Mouse (Mus musculus) stomach, embryonic 15.5 days (tissue): Measurements from ENCODE around the gene Zfp827. TPM values are rescaled to one million over a fixed set of nuclear protein-coding genes. Genes with fewer than 3 reads are reported as not detected.

ENCODE experiments used
- ATAC-seq: fragments of 200-750 bp; cut with Nextera tagmentation; 2 replicates; pipeline ENCODE4 v1.8.0; 2017; ENCODE audit warnings: low read depth, moderate number of reproducible peaks, moderate TSS enrichment; ENCODE audit not compliant: insufficient read depth, low FRiP score
- H3K27ac ChIP-seq: fragments of 300-500 bp; sonication (generic); 2 replicates; pipeline ENCODE4 v1.5.1; 2015; ENCODE audit warnings: mild to moderate bottlenecking, inconsistent platforms
- H3K27me3 ChIP-seq: fragments of 300-500 bp; sonication (generic); replicated peaks from 2 replicates; pipeline ENCODE4 v1.6.1; 2015; ENCODE audit warnings: inconsistent platforms
- H3K36me3 ChIP-seq: fragments of 300-500 bp; sonication (generic); 2 replicates; pipeline ENCODE4 v1.6.1; 2015; ENCODE audit warnings: inconsistent platforms
- H3K4me1 ChIP-seq: fragments of 300-500 bp; sonication (generic); 2 replicates; pipeline ENCODE4 v1.6.1; 2015; ENCODE audit warnings: inconsistent platforms
- H3K4me2 ChIP-seq: fragments of 300-500 bp; sonication (generic); 2 replicates; pipeline ENCODE4 v1.6.1; 2015; ENCODE audit warnings: mild to moderate bottlenecking, inconsistent platforms
- H3K4me3 ChIP-seq: fragments of 300-500 bp; sonication (generic); replicated peaks from 2 replicates; pipeline ENCODE4 v1.5.1; 2015; ENCODE audit warnings: inconsistent platforms
- H3K9ac ChIP-seq: fragments of 300-500 bp; sonication (generic); 2 replicates; pipeline ENCODE4 v1.6.1; 2015; ENCODE audit warnings: inconsistent platforms
- H3K9me3 ChIP-seq: fragments of 300-500 bp; sonication (generic); 2 replicates; pipeline ENCODE4 v1.6.1; 2016; ENCODE audit warnings: inconsistent platforms
- WGBS: fragments of 180-500 bp; shearing (Covaris S2); methylation state at CpG from one replicate; pipeline ENCODE4 v1.1.7; 2015; 5-methylcytosine and 5-hydroxymethylcytosine counted together
- polyA plus RNA-seq: library from polyadenylated mRNA; unstranded; fragments of >200 nt; fragmentation: Nextera tagmentation; extraction: Ambion mirVana; gene quantifications from 2 replicates; pipeline ENCODE4 v1.2.1, GENCODE M21; 2015

The Zfp827 gene
- polyA plus RNA-seq, 1 experiment from 2014 or later, result 7.7 TPM

- H3K9ac ChIP-seq, result no peak overlapping the region
- no peaks in the 10 kb centered on the region for H3K4me1 ChIP-seq
- ATAC-seq, result 0 out of 2 replicates have a peak, but pooled peaks have one; percentile 56
- no peaks in the 10 kb centered on the region for H3K9me3 ChIP-seq
- H3K27ac ChIP-seq, result no peak overlapping the region
- H3K4me2 ChIP-seq, result no peak overlapping the region
- 65% methylated on average over 11 of the region's 11 CpGs for WGBS
- H3K36me3 ChIP-seq, result peaks cover 4% of the 10 kb centered on the region; the same call in 1 of the 2 replicates
- H3K27me3 ChIP-seq, result no peaks in the 10 kb centered on the region
- H3K4me3 ChIP-seq, result no peak overlapping the region
These were observed 122.4 kb downstream of the Zfp827 start for GRCm38 (mm10) chr8:79150544-79151192.

GRCm38 (mm10) chr8:79151644-79152043 lies 123.4 kb downstream of the Zfp827 start:
- H3K4me3 ChIP-seq, result no peak overlapping the region
- 91% methylated on average over 4 of the region's 4 CpGs for WGBS
- no peaks in the 10 kb centered on the region for H3K4me1 ChIP-seq
- H3K27ac ChIP-seq, result no peak overlapping the region
- ATAC-seq, result no peak
- H3K9ac ChIP-seq, result no peak overlapping the region
- H3K36me3 ChIP-seq, result peaks cover 4% of the 10 kb centered on the region
- no peaks in the 10 kb centered on the region for H3K9me3 ChIP-seq
- H3K27me3 ChIP-seq, result no peaks in the 10 kb centered on the region
- H3K4me2 ChIP-seq, result no peak overlapping the region

- no peaks in the 10 kb centered on the region for H3K4me1 ChIP-seq
- H3K27ac ChIP-seq, result no peak overlapping the region
- no peak for ATAC-seq
- H3K27me3 ChIP-seq, result no peaks in the 10 kb centered on the region
- H3K4me2 ChIP-seq, result no peak overlapping the region
- 84% methylated on average over 1 of the region's 1 CpGs for WGBS
- peaks cover 7% of the 10 kb centered on the region for H3K36me3 ChIP-seq
- H3K4me3 ChIP-seq, result no peak overlapping the region
- H3K9ac ChIP-seq, result no peak overlapping the region
- no peaks in the 10 kb centered on the region for H3K9me3 ChIP-seq
These were observed 125.0 kb downstream of the Zfp827 start for GRCm38 (mm10) chr8:79153201-79153600.

GRCm38 (mm10) chr8:79153637-79154036 lies 125.4 kb downstream of the Zfp827 start:
- 89% methylated on average over 4 of the region's 4 CpGs for WGBS
- no peak overlapping the region for H3K27ac ChIP-seq

GRCm38 (mm10) chr8:79155556-79156161 lies 127.4 kb downstream of the Zfp827 start:
- Histone ChIP-seq H3K4me2 (no peak overlapping the region), H3K36me3 (peaks cover 7% of the 10 kb centered on the region), H3K9me3 (no peaks in the 10 kb centered on the region), H3K27me3 (no peaks in the 10 kb centered on the region), H3K4me1 (peaks cover 4% of the 10 kb centered on the region; the same call in 1 of the 2 replicates), H3K4me3 (no peak overlapping the region), H3K9ac (no peak overlapping the region), H3K27ac (no peak overlapping the region)
- ATAC-seq, result no peak
- WGBS, result 90% methylated on average over 10 of the region's 10 CpGs

More at GRCm38 (mm10) chr8:79153637-79154036, 125.4 kb downstream of the Zfp827 start:
- Histone ChIP-seq H3K4me1 (no peaks in the 10 kb centered on the region), H3K27me3 (no peaks in the 10 kb centered on the region), H3K4me2 (no peak overlapping the region), H3K4me3 (no peak overlapping the region), H3K36me3 (peaks cover 7% of the 10 kb centered on the region), H3K9ac (no peak overlapping the region), H3K9me3 (no peaks in the 10 kb centered on the region)
- ATAC-seq, result no peak

- Histone ChIP-seq H3K4me2 (no peak overlapping the region), H3K27me3 (no peaks in the 10 kb centered on the region), H3K4me1 (peaks cover 4% of the 10 kb centered on the region; the same call in 1 of the 2 replicates), H3K9me3 (no peaks in the 10 kb centered on the region), H3K36me3 (peaks cover 7% of the 10 kb centered on the region), H3K9ac (no peak overlapping the region), H3K27ac (no peak overlapping the region), H3K4me3 (no peak overlapping the region)
- ATAC-seq, result no peak
- 68% methylated on average over 4 of the region's 4 CpGs for WGBS
These were observed 129.1 kb downstream of the Zfp827 start for GRCm38 (mm10) chr8:79157366-79157765.

GRCm38 (mm10) chr8:79158357-79158756 lies 130.1 kb downstream of the Zfp827 start:
- peaks cover 3% of the 10 kb centered on the region; the same call in 1 of the 2 replicates for H3K36me3 ChIP-seq
- no peak overlapping the region for H3K27ac ChIP-seq
- H3K9ac ChIP-seq, result no peak overlapping the region
- no peak overlapping the region for H3K4me3 ChIP-seq
- no peaks in the 10 kb centered on the region for H3K27me3 ChIP-seq
- ATAC-seq, result no peak
- H3K4me2 ChIP-seq, result no peak overlapping the region
- no peaks in the 10 kb centered on the region for H3K9me3 ChIP-seq
- H3K4me1 ChIP-seq, result peaks cover 10% of the 10 kb centered on the region; the same call in 1 of the 2 replicates
- WGBS, result 58% methylated on average over 2 of the region's 2 CpGs

GRCm38 (mm10) chr8:79159397-79159796 lies 131.2 kb downstream of the Zfp827 start:
- ATAC-seq, result no peak
- H3K36me3 ChIP-seq, result peaks cover 3% of the 10 kb centered on the region; the same call in 1 of the 2 replicates
- 83% methylated on average over 9 of the region's 9 CpGs for WGBS
- H3K4me1 ChIP-seq, result peaks cover 10% of the 10 kb centered on the region; the same call in 1 of the 2 replicates
- no peak overlapping the region for H3K27ac ChIP-seq
- no peaks in the 10 kb centered on the region for H3K9me3 ChIP-seq
- H3K4me3 ChIP-seq, result no peak overlapping the region
- H3K4me2 ChIP-seq, result no peak overlapping the region
- no peaks in the 10 kb centered on the region for H3K27me3 ChIP-seq
- no peak overlapping the region for H3K9ac ChIP-seq

- no peak overlapping the region for H3K4me2 ChIP-seq
- H3K4me3 ChIP-seq, result no peak overlapping the region
- H3K27me3 ChIP-seq, result no peaks in the 10 kb centered on the region
- no peak overlapping the region; the same call in 1 of the 2 replicates for H3K27ac ChIP-seq
- H3K36me3 ChIP-seq, result peaks cover 3% of the 10 kb centered on the region; the same call in 1 of the 2 replicates
- 30% methylated on average over 4 of the region's 4 CpGs for WGBS
- peaks cover 10% of the 10 kb centered on the region; the same call in 1 of the 2 replicates for H3K4me1 ChIP-seq
- peak; percentile 41; the same call in 1 of the 2 replicates for ATAC-seq
- H3K9ac ChIP-seq, result no peak overlapping the region
- H3K9me3 ChIP-seq, result no peaks in the 10 kb centered on the region
These were observed 132.1 kb downstream of the Zfp827 start for GRCm38 (mm10) chr8:79160302-79160701.

GRCm38 (mm10) chr8:79161172-79161778 lies 133.0 kb downstream of the Zfp827 start:
- Histone ChIP-seq H3K9me3 (no peaks in the 10 kb centered on the region), H3K9ac (no peak overlapping the region), H3K27ac (no peak overlapping the region), H3K4me1 (peaks cover 10% of the 10 kb centered on the region; the same call in 1 of the 2 replicates), H3K4me3 (no peak overlapping the region), H3K36me3 (peaks cover 3% of the 10 kb centered on the region; the same call in 1 of the 2 replicates), H3K4me2 (no peak overlapping the region), H3K27me3 (no peaks in the 10 kb centered on the region)
- 86% methylated on average over 4 of the region's 4 CpGs for WGBS
- ATAC-seq, result no peak

- Histone ChIP-seq H3K9ac (no peak overlapping the region), H3K9me3 (no peaks in the 10 kb centered on the region), H3K4me2 (no peak overlapping the region), H3K27me3 (no peaks in the 10 kb centered on the region), H3K4me1 (peaks cover 10% of the 10 kb centered on the region; the same call in 1 of the 2 replicates), H3K36me3 (no peaks in the 10 kb centered on the region), H3K4me3 (no peak overlapping the region), H3K27ac (peak overlapping the region; percentile 55; the same call in 1 of the 2 replicates)
- ATAC-seq, result peak; percentile 77
- WGBS, result 30% methylated on average over 10 of the region's 10 CpGs
These were observed 134.5 kb downstream of the Zfp827 start for GRCm38 (mm10) chr8:79162533-79163308.
